In genomic region chr6:126088489-126089265, GRCm38 (mm10) we compare ENCODE assay signal across 18 mouse cellular contexts.
DNase-seq lines count a peak whose midpoint lies in the region; ATAC-seq and TF ChIP-seq lines count a peak whose summit lies in the region.
"Had no signal": no experiment of that assay in that cellular context is flagged by ENCODE, and none has a peak within 500 bp of the region (broad histone marks: within the 10 kb centered on the region; RNA-seq: fewer than 3 reads in every experiment).

No protein-coding gene starts in this region.

- TF ChIP-seq CTCF in gastrocnemius, adult 2 months (IDR thresholded peaks at IDR 0.05), result no peak
- TF ChIP-seq CTCF in lung, adult 2 months (IDR thresholded peaks at IDR 0.05; ENCODE audit: insufficient read depth, low read length), result no peak

- no peak overlapping the region for H3K9ac ChIP-seq in heart, embryonic 11.5 days (ENCODE audit: low read depth, low read length)
- H3K9ac ChIP-seq: embryonic facial prominence, embryonic 12.5 days; forebrain, embryonic 15.5 days; heart, embryonic 13.5 days; hindbrain, embryonic 15.5 days had no signal

- H3K36me3 ChIP-seq in heart, embryonic 11.5 days (ENCODE audit: control insufficient read depth, insufficient read depth, low read length), result no peaks in the 10 kb centered on the region
- H3K36me3 ChIP-seq: embryonic facial prominence, embryonic 12.5 days; forebrain, embryonic 15.5 days; heart, embryonic 13.5 days; hindbrain, embryonic 15.5 days had no signal

- H3K27me3 ChIP-seq in heart, embryonic 11.5 days (ENCODE audit: control insufficient read depth, insufficient read depth, low read length), result no peaks in the 10 kb centered on the region
- H3K27me3 ChIP-seq: embryonic facial prominence, embryonic 12.5 days; forebrain, embryonic 15.5 days; heart, embryonic 13.5 days; hindbrain, embryonic 15.5 days had no signal

- H3K4me1 ChIP-seq in heart, embryonic 11.5 days (ENCODE audit: control insufficient read depth, insufficient read depth, low read length), result no peaks in the 10 kb centered on the region
- H3K4me1 ChIP-seq in lung, adult 2 months (ENCODE audit: control insufficient read depth, insufficient read depth, low read length), result peaks cover 3% of the 10 kb centered on the region
- H3K4me1 ChIP-seq: forebrain, embryonic 15.5 days; heart, embryonic 13.5 days; hindbrain, embryonic 15.5 days had no signal

- intact Hi-C loops in gastrocnemius, adult 2 months (cut with DNase I), result loop anchor here (5.0 kb wide), 1 partner anchor 79 kb away; the partner anchor contains the start of gene Ntf3

- no peak overlapping the region for H3K4me3 ChIP-seq in gastrocnemius, adult 2 months
- no peak overlapping the region for H3K4me3 ChIP-seq in heart, embryonic 11.5 days (ENCODE audit: low read depth, low read length)
- no peak overlapping the region for H3K4me3 ChIP-seq in lung, adult 2 months (replicated peaks; ENCODE audit: extremely low read depth, low read depth, low read length)
- H3K4me3 ChIP-seq: embryonic facial prominence, embryonic 12.5 days; forebrain, embryonic 15.5 days; heart, embryonic 13.5 days; hindbrain, embryonic 15.5 days had no signal

- 84% methylated on average over 12 of the region's 12 CpGs for WGBS in heart, embryonic 11.5 days (ENCODE audit: insufficient replicate concordance)
- WGBS in lung, adult 2 months, result 81% methylated on average over 12 of the region's 12 CpGs

- no peak for ATAC-seq in heart, embryonic 11.5 days (replicated peaks; ENCODE audit: insufficient number of reproducible peaks, low FRiP score, low TSS enrichment)
- ATAC-seq: activated CD4-positive, CD25-positive, alpha-beta regulatory T cell, adult 4 months; forebrain, embryonic 15.5 days; intestine, embryonic 16.5 days; Patski had no signal

- no peaks in the 10 kb centered on the region for H3K9me3 ChIP-seq in heart, embryonic 11.5 days (replicated peaks; ENCODE audit: control insufficient read depth, low read length)
- H3K9me3 ChIP-seq: embryonic facial prominence, embryonic 12.5 days; forebrain, embryonic 15.5 days; heart, embryonic 13.5 days; hindbrain, embryonic 15.5 days had no signal

- no peak for TF ChIP-seq POLR2A in lung, adult 2 months (IDR thresholded peaks at IDR 0.05; ENCODE audit: borderline replicate concordance, extremely low read depth, low read depth, low read length)

- peak; percentile 53 for DNase-seq in gastrocnemius, adult 2 months
- DNase-seq in gastrocnemius, adult 18-20 months (ENCODE audit: low spot score), result no peak
- DNase-seq in heart, adult 18-20 months, result peak; percentile 51 to 68
- peak; percentile 34 for DNase-seq in lung, postnatal 36 days
- DNase-seq in lung, adult 2 months, result no peak
- DNase-seq in right cerebral cortex, postnatal 14 days, result no peak
- DNase-seq: cerebellum, adult 11-12 months; cerebellum, adult 9-10 months; cerebellum, postnatal 25 days; kidney, adult 2 months had no signal

- peak overlapping the region; percentile 16; the same call in 1 of the 2 replicates for H3K27ac ChIP-seq in gastrocnemius, adult 2 months
- H3K27ac ChIP-seq in heart, embryonic 11.5 days (ENCODE audit: low read depth, low read length), result no peak overlapping the region
- H3K27ac ChIP-seq: embryonic facial prominence, embryonic 12.5 days; forebrain, embryonic 15.5 days; heart, embryonic 13.5 days; hindbrain, embryonic 15.5 days had no signal

- no peak overlapping the region for H3K4me2 ChIP-seq in heart, embryonic 11.5 days
- H3K4me2 ChIP-seq: embryonic facial prominence, embryonic 12.5 days; forebrain, embryonic 15.5 days; heart, embryonic 13.5 days; hindbrain, embryonic 15.5 days had no signal

Comparison
In these comparisons a context has a peak if more than half of its experiments do, and no peak if none do; other contexts are left out.
1. DNase-seq: peak in gastrocnemius, adult 2 months (single experiment), heart, adult 18-20 months (2 of 2) and lung, postnatal 36 days (single experiment); none in gastrocnemius, adult 18-20 months (single experiment), lung, adult 2 months (single experiment) and right cerebral cortex, postnatal 14 days (single experiment).